ENCODE assay signal across 17 mouse cellular contexts in genomic region chr14:78244811-78245210, GRCm38 (mm10).
DNase-seq lines count a peak whose midpoint lies in the region; ATAC-seq and TF ChIP-seq lines count a peak whose summit lies in the region.
"Had no signal": no experiment of that assay in that cellular context is flagged by ENCODE, and none has a peak within 500 bp of the region (broad histone marks: within the 10 kb centered on the region; RNA-seq: fewer than 3 reads in every experiment).

No protein-coding gene starts in this region.

- no peak overlapping the region for H3K9ac ChIP-seq in forebrain, postnatal 0 days
- no peak overlapping the region for H3K9ac ChIP-seq in forebrain, embryonic 11.5 days (ENCODE audit: low read length)
- H3K9ac ChIP-seq: embryonic facial prominence, embryonic 13.5 days; liver, embryonic 14.5 days had no signal

- no peak for TF ChIP-seq CTCF in forebrain, postnatal 0 days (IDR thresholded peaks at IDR 0.05; ENCODE audit: low read depth)

- no peaks in the 10 kb centered on the region for H3K36me3 ChIP-seq in forebrain, postnatal 0 days (ENCODE audit: insufficient read depth)
- H3K36me3 ChIP-seq in forebrain, embryonic 10.5 days (replicated peaks): no peaks in the 10 kb centered on the region
- no peaks in the 10 kb centered on the region for H3K36me3 ChIP-seq in forebrain, embryonic 11.5 days (ENCODE audit: control insufficient read depth, insufficient read depth, low read length)
- H3K36me3 ChIP-seq: embryonic facial prominence, embryonic 13.5 days; heart, embryonic 10.5 days; hindbrain, embryonic 10.5 days had no signal

- 68% methylated on average over 4 of the region's 4 CpGs for WGBS in forebrain, postnatal 0 days
- WGBS in forebrain, embryonic 10.5 days: 78% methylated on average over 4 of the region's 4 CpGs
- 68% methylated on average over 4 of the region's 4 CpGs for WGBS in forebrain, embryonic 11.5 days

- H3K4me3 ChIP-seq in forebrain, postnatal 0 days (ENCODE audit: low read depth, low read length): no peak overlapping the region
- no peak overlapping the region for H3K4me3 ChIP-seq in forebrain, embryonic 10.5 days
- H3K4me3 ChIP-seq in forebrain, embryonic 11.5 days (ENCODE audit: low read depth, low read length): no peak overlapping the region
- H3K4me3 ChIP-seq: embryonic facial prominence, embryonic 13.5 days; gastrocnemius, adult 2 months; heart, embryonic 10.5 days; hindbrain, embryonic 10.5 days had no signal

- no peaks in the 10 kb centered on the region for H3K9me3 ChIP-seq in forebrain, postnatal 0 days (ENCODE audit: low read length)
- no peaks in the 10 kb centered on the region for H3K9me3 ChIP-seq in forebrain, embryonic 10.5 days
- no peaks in the 10 kb centered on the region for H3K9me3 ChIP-seq in forebrain, embryonic 11.5 days (ENCODE audit: control insufficient read depth, low read length)
- H3K9me3 ChIP-seq: embryonic facial prominence, embryonic 13.5 days; heart, embryonic 10.5 days; hindbrain, embryonic 10.5 days had no signal

- DNase-seq in forebrain, postnatal 0 days: peak; percentile 7
- DNase-seq in forebrain, embryonic 10.5 days (ENCODE audit: extremely low spot score, low spot score): no peak
- DNase-seq in 3T3-L1 (ENCODE audit: low read depth, low spot score) (peak; percentile 88), NIH3T3 (ENCODE audit: low read depth) (peak; percentile 81)
- peak; percentile 13 to 22 for DNase-seq in left cerebral cortex, adult 18-20 months (ENCODE audit: low spot score in 2 of 2)
- no peak for DNase-seq in forebrain, embryonic 11.5 days (ENCODE audit: low spot score)
- no peak for DNase-seq in yolk sac, embryonic 10.5 days (ENCODE audit: low spot score)
- DNase-seq: cerebellum, adult 18-20 months; gastrocnemius, adult 2 months; kidney, adult 8-10 months; lung, postnatal 4 days had no signal

- no peak for ATAC-seq in forebrain, postnatal 0 days
- no peak for ATAC-seq in erythroblast, adult 5-6 weeks (replicated peaks; ENCODE audit: low FRiP score, poor library complexity, severe bottlenecking)
- ATAC-seq in forebrain, embryonic 11.5 days (replicated peaks; ENCODE audit: low FRiP score): no peak
- ATAC-seq: midbrain, embryonic 16.5 days had no signal

- no peak overlapping the region for H3K4me2 ChIP-seq in forebrain, postnatal 0 days (ENCODE audit: low read depth)
- no peak overlapping the region for H3K4me2 ChIP-seq in forebrain, embryonic 11.5 days (ENCODE audit: low read depth, low read length, severe bottlenecking)
- H3K4me2 ChIP-seq: embryonic facial prominence, embryonic 13.5 days had no signal

- H3K27me3 ChIP-seq in forebrain, postnatal 0 days (ENCODE audit: insufficient read depth, low read length): no peaks in the 10 kb centered on the region
- H3K27me3 ChIP-seq in forebrain, embryonic 10.5 days (ENCODE audit: poor library complexity, severe bottlenecking): no peaks in the 10 kb centered on the region
- H3K27me3 ChIP-seq in forebrain, embryonic 11.5 days (ENCODE audit: control insufficient read depth, insufficient read depth, low read length): no peaks in the 10 kb centered on the region
- H3K27me3 ChIP-seq: embryonic facial prominence, embryonic 13.5 days had no signal

- no peaks in the 10 kb centered on the region for H3K4me1 ChIP-seq in forebrain, postnatal 0 days (ENCODE audit: insufficient read depth)
- no peaks in the 10 kb centered on the region for H3K4me1 ChIP-seq in forebrain, embryonic 10.5 days
- H3K4me1 ChIP-seq in forebrain, embryonic 11.5 days (replicated peaks; ENCODE audit: control insufficient read depth, insufficient read depth, low read length): no peaks in the 10 kb centered on the region
- H3K4me1 ChIP-seq: embryonic facial prominence, embryonic 13.5 days; heart, embryonic 10.5 days; hindbrain, embryonic 10.5 days had no signal

- H3K27ac ChIP-seq in forebrain, postnatal 0 days (ENCODE audit: low read depth, low read length): no peak overlapping the region
- H3K27ac ChIP-seq in forebrain, embryonic 10.5 days: no peak overlapping the region
- H3K27ac ChIP-seq in forebrain, embryonic 11.5 days (ENCODE audit: low read depth, low read length): no peak overlapping the region
- H3K27ac ChIP-seq: embryonic facial prominence, embryonic 13.5 days; gastrocnemius, adult 2 months; heart, embryonic 10.5 days; hindbrain, embryonic 10.5 days; liver, embryonic 14.5 days had no signal

Comparison
In these comparisons a context has a peak if more than half of its experiments do, and no peak if none do; other contexts are left out.
1. DNase-seq: peak in forebrain, postnatal 0 days (single experiment), 3T3-L1 (single experiment), NIH3T3 (single experiment) and left cerebral cortex, adult 18-20 months (2 of 2); none in forebrain, embryonic 10.5 days (single experiment), forebrain, embryonic 11.5 days (single experiment) and yolk sac, embryonic 10.5 days (single experiment).